Comparison of ENCODE assay signal across 25 mouse cellular contexts in the genomic region with DNA sequence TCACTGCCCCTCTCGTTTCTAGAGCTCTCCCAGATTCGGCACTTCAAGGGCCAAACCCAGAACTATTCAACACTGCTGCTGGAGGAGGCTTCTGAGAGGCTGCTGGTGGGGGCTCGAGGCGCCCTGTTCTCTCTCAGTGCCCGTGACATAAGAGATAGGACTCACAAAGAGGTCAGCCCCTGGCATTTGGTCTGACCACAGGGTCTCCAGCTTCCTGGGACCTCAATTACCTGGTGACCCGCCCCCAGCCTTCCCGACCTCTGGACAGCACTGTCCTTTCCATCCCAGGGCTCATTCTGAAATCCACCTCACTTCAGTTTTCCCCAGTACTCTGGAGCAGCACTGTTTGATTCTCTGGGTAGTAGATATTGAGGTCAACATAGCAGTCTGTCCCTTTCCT. TPM values are rescaled to one million over a fixed set of nuclear protein-coding genes. Genes with fewer than 3 reads are reported as not detected.
A peak's percentile ranks its signal among the peaks of the same experiment; 100 is the strongest.
DNase-seq lines count a peak whose midpoint lies in the region; ATAC-seq and TF ChIP-seq lines count a peak whose summit lies in the region.
"Had no signal": no experiment of that assay in that cellular context is flagged by ENCODE, and none has a peak within 500 bp of the region (broad histone marks: within the 10 kb centered on the region; RNA-seq: fewer than 3 reads in every experiment).

No protein-coding gene starts in this region.

- TF ChIP-seq CTCF in intestine, postnatal 0 days (IDR thresholded peaks at IDR 0.05; ENCODE audit: low read depth), result no peak

- no peak overlapping the region for H3K9ac ChIP-seq in intestine, postnatal 0 days (ENCODE audit: low read depth, low read length)
- no peak overlapping the region for H3K9ac ChIP-seq in intestine, embryonic 15.5 days
- peak overlapping the region; percentile 25; the same call in 1 of the 2 replicates for H3K9ac ChIP-seq in neural tube, embryonic 14.5 days (replicated peaks; ENCODE audit: low read depth, low read length)
- H3K9ac ChIP-seq in forebrain, embryonic 12.5 days, result no peak overlapping the region
- H3K9ac ChIP-seq: forebrain, postnatal 0 days; midbrain, embryonic 13.5 days had no signal

- H3K4me3 ChIP-seq in intestine, postnatal 0 days (ENCODE audit: low read depth, low read length), result no peak overlapping the region
- H3K4me3 ChIP-seq in intestine, embryonic 15.5 days (replicated peaks), result no peak overlapping the region
- H3K4me3 ChIP-seq in neural tube, embryonic 14.5 days (ENCODE audit: low read depth, low read length), result no peak overlapping the region
- H3K4me3 ChIP-seq in forebrain, embryonic 12.5 days (replicated peaks), result no peak overlapping the region
- H3K4me3 ChIP-seq: erythroblast, embryonic 14.5 days; midbrain, embryonic 13.5 days had no signal

- no peak overlapping the region for H3K4me2 ChIP-seq in intestine, postnatal 0 days (replicated peaks; ENCODE audit: low read depth)
- H3K4me2 ChIP-seq in intestine, embryonic 15.5 days (replicated peaks), result no peak overlapping the region
- no peak overlapping the region for H3K4me2 ChIP-seq in neural tube, embryonic 14.5 days (ENCODE audit: low read depth, low read length)
- no peak overlapping the region; the same call in 1 of the 2 replicates for H3K4me2 ChIP-seq in forebrain, embryonic 12.5 days
- H3K4me2 ChIP-seq: heart, embryonic 11.5 days; midbrain, embryonic 13.5 days had no signal

- peak; percentile 16 for DNase-seq in cerebellum, adult 9-11 months
- DNase-seq in cerebellum, adult 18-20 months, result no peak
- DNase-seq in neural tube, embryonic 10.5 days (ENCODE audit: extremely low spot score, low spot score), result no peak
- no peak for DNase-seq in embryo, embryonic 9.5 days (ENCODE audit: extremely low spot score)
- DNase-seq: adrenal gland, postnatal 10 days; forebrain, postnatal 0 days; gastrocnemius, postnatal 10 days; heart, postnatal 4 days; kidney, adult 9 months; lung, adult 2 months; lung, postnatal 10 days; right cerebral cortex, adult 18-20 months; spleen, adult 18-20 months had no signal

- WGBS in intestine, postnatal 0 days, result 59% methylated on average over 7 of the region's 7 CpGs
- WGBS in intestine, embryonic 15.5 days, result 64% methylated on average over 7 of the region's 7 CpGs
- 60% methylated on average over 7 of the region's 7 CpGs for WGBS in neural tube, embryonic 14.5 days
- 64% methylated on average over 7 of the region's 7 CpGs for WGBS in forebrain, embryonic 12.5 days

- H3K27me3 ChIP-seq in intestine, postnatal 0 days (replicated peaks; ENCODE audit: control insufficient read depth, insufficient read depth, low read length), result no peaks in the 10 kb centered on the region
- H3K27me3 ChIP-seq in intestine, embryonic 15.5 days (replicated peaks), result no peaks in the 10 kb centered on the region
- H3K27me3 ChIP-seq in neural tube, embryonic 14.5 days (ENCODE audit: control insufficient read depth, insufficient read depth, low read length), result no peaks in the 10 kb centered on the region
- peaks cover 3% of the 10 kb centered on the region; the same call in 1 of the 2 replicates for H3K27me3 ChIP-seq in forebrain, embryonic 12.5 days
- H3K27me3 ChIP-seq: CH12.LX; midbrain, embryonic 13.5 days had no signal

- peak overlapping the region; percentile 60 for H3K27ac ChIP-seq in intestine, postnatal 0 days (ENCODE audit: low read depth, low read length)
- H3K27ac ChIP-seq in intestine, embryonic 15.5 days, result no peak overlapping the region
- H3K27ac ChIP-seq in neural tube, embryonic 14.5 days (ENCODE audit: low read depth, low read length), result no peak overlapping the region
- no peak overlapping the region for H3K27ac ChIP-seq in forebrain, embryonic 12.5 days
- H3K27ac ChIP-seq: hindbrain, postnatal 0 days; macrophage; midbrain, embryonic 13.5 days had no signal

- ATAC-seq in intestine, postnatal 0 days, result no peak
- ATAC-seq in intestine, embryonic 15.5 days, result no peak
- no peak for ATAC-seq in neural tube, embryonic 14.5 days (ENCODE audit: low read depth)
- no peak for ATAC-seq in forebrain, embryonic 12.5 days (ENCODE audit: low FRiP score)
- ATAC-seq: forebrain, postnatal 0 days; hindbrain, postnatal 0 days; intestine, embryonic 16.5 days; midbrain, embryonic 13.5 days had no signal

- 0 out of 2 replicates have a peak, but pooled peaks cover 12% of the 10 kb centered on the region for H3K4me1 ChIP-seq in intestine, postnatal 0 days (replicated peaks; ENCODE audit: control insufficient read depth, insufficient read depth, low read length)
- peaks cover 18% of the 10 kb centered on the region for H3K4me1 ChIP-seq in intestine, embryonic 15.5 days (replicated peaks)
- peaks cover 10% of the 10 kb centered on the region; the same call in 1 of the 2 replicates for H3K4me1 ChIP-seq in neural tube, embryonic 14.5 days (ENCODE audit: control insufficient read depth, insufficient read depth, low read length)
- H3K4me1 ChIP-seq in forebrain, embryonic 12.5 days, result peaks cover 29% of the 10 kb centered on the region

- H3K36me3 ChIP-seq in intestine, postnatal 0 days (ENCODE audit: control insufficient read depth, insufficient read depth), result peaks cover 24% of the 10 kb centered on the region
- no peaks in the 10 kb centered on the region for H3K36me3 ChIP-seq in intestine, embryonic 15.5 days
- H3K36me3 ChIP-seq in neural tube, embryonic 14.5 days (ENCODE audit: control insufficient read depth, insufficient read depth, low read length), result peaks cover 36% of the 10 kb centered on the region
- H3K36me3 ChIP-seq in forebrain, embryonic 12.5 days (replicated peaks), result peaks cover 23% of the 10 kb centered on the region
- H3K36me3 ChIP-seq: G1E had no signal

- H3K9me3 ChIP-seq in intestine, postnatal 0 days (ENCODE audit: control insufficient read depth), result no peaks in the 10 kb centered on the region
- H3K9me3 ChIP-seq in intestine, embryonic 15.5 days, result no peaks in the 10 kb centered on the region
- no peaks in the 10 kb centered on the region for H3K9me3 ChIP-seq in neural tube, embryonic 14.5 days (ENCODE audit: control insufficient read depth, low read length)
- H3K9me3 ChIP-seq in forebrain, embryonic 12.5 days, result no peaks in the 10 kb centered on the region
- H3K9me3 ChIP-seq: G1E; midbrain, embryonic 13.5 days had no signal

RNA-seq across cellular contexts. Expression of a gene that starts 3.8 kb away (rescaled TPM):
- polyA plus RNA-seq in intestine, postnatal 0 days (2015; fragmentation: Nextera tagmentation; extraction: Ambion mirVana), result 7.8 and 10.0 TPM in 2 replicates
- polyA plus RNA-seq in intestine, embryonic 15.5 days (2015; fragmentation: Nextera tagmentation; extraction: Ambion mirVana), result 13.7 and 16.2 TPM in 2 replicates
- polyA plus RNA-seq in neural tube, embryonic 14.5 days (2014; fragmentation: Nextera tagmentation; extraction: Ambion mirVana), result 24.5 and 27.8 TPM in 2 replicates
- polyA plus RNA-seq in forebrain, embryonic 12.5 days (2016; fragmentation: Nextera tagmentation; extraction: Ambion mirVana), result 7.0 and 7.5 TPM in 2 replicates

RNA-seq across cellular contexts. Expression of a gene that starts 12.8 kb away (rescaled TPM):
- 7.1 and 7.4 TPM in 2 replicates for polyA plus RNA-seq in intestine, postnatal 0 days (2015; fragmentation: Nextera tagmentation; extraction: Ambion mirVana)
- 20.5 and 22.5 TPM in 2 replicates for polyA plus RNA-seq in intestine, embryonic 15.5 days (2015; fragmentation: Nextera tagmentation; extraction: Ambion mirVana)
- polyA plus RNA-seq in neural tube, embryonic 14.5 days (2014; fragmentation: Nextera tagmentation; extraction: Ambion mirVana), result 10.2 and 12.8 TPM in 2 replicates
- 23.5 and 23.9 TPM in 2 replicates for polyA plus RNA-seq in forebrain, embryonic 12.5 days (2016; fragmentation: Nextera tagmentation; extraction: Ambion mirVana)

RNA-seq across cellular contexts. Expression of a gene that starts 13.5 kb away (rescaled TPM):
- 80.1 and 83.0 TPM in 2 replicates for polyA plus RNA-seq in intestine, postnatal 0 days (2015; fragmentation: Nextera tagmentation; extraction: Ambion mirVana)
- polyA plus RNA-seq in intestine, embryonic 15.5 days (2015; fragmentation: Nextera tagmentation; extraction: Ambion mirVana), result 73.8 and 76.7 TPM in 2 replicates
- polyA plus RNA-seq in neural tube, embryonic 14.5 days (2014; fragmentation: Nextera tagmentation; extraction: Ambion mirVana), result 82.0 and 88.0 TPM in 2 replicates
- polyA plus RNA-seq in forebrain, embryonic 12.5 days (2016; fragmentation: Nextera tagmentation; extraction: Ambion mirVana), result 71.0 and 75.8 TPM in 2 replicates

RNA-seq across cellular contexts. Expression of a gene that starts 21.5 kb away (rescaled TPM):
- polyA plus RNA-seq in intestine, postnatal 0 days (2015; fragmentation: Nextera tagmentation; extraction: Ambion mirVana), result 26.0 and 26.2 TPM in 2 replicates
- 56.9 and 63.2 TPM in 2 replicates for polyA plus RNA-seq in intestine, embryonic 15.5 days (2015; fragmentation: Nextera tagmentation; extraction: Ambion mirVana)
- polyA plus RNA-seq in neural tube, embryonic 14.5 days (2014; fragmentation: Nextera tagmentation; extraction: Ambion mirVana), result 16.1 and 20.3 TPM in 2 replicates
- 48.7 and 51.4 TPM in 2 replicates for polyA plus RNA-seq in forebrain, embryonic 12.5 days (2016; fragmentation: Nextera tagmentation; extraction: Ambion mirVana)

RNA-seq across cellular contexts. Expression of a gene that starts 52.8 kb away (rescaled TPM):
- 0.22 and 0.37 TPM in 2 replicates for polyA plus RNA-seq in intestine, postnatal 0 days (2015; fragmentation: Nextera tagmentation; extraction: Ambion mirVana)
- 0.40 and 0.43 TPM in 2 replicates for polyA plus RNA-seq in intestine, embryonic 15.5 days (2015; fragmentation: Nextera tagmentation; extraction: Ambion mirVana)
- polyA plus RNA-seq in neural tube, embryonic 14.5 days (2014; fragmentation: Nextera tagmentation; extraction: Ambion mirVana), result 2.3 and 2.5 TPM in 2 replicates
- 0.45 and 0.50 TPM in 2 replicates for polyA plus RNA-seq in forebrain, embryonic 12.5 days (2016; fragmentation: Nextera tagmentation; extraction: Ambion mirVana)
- polyA plus RNA-seq: erythroblast, embryonic 14.5 days; heart, embryonic 11.5 days; macrophage had no signal
